Mouse (Mus musculus) gastrocnemius, adult 18-20 months (tissue): ENCODE data around the gene Heyl. TPM values are rescaled to one million over a fixed set of nuclear protein-coding genes. Genes with fewer than 3 reads are reported as not detected.

Source experiments
- DNase-seq: peaks from one replicate; pipeline ENCODE4 v3.0.0; 2021; ENCODE audit warnings: low spot score
- total RNA-seq, 2 experiments: library from RNA; stranded (reverse); gene quantifications; 2 replicates each; pipeline ENCODE4 v1.2.3; 2021

The Heyl gene
- total RNA-seq, 2 experiments from 2014 or later, result 2.8 to 5.2 TPM

GRCm38 (mm10) chr4:123229166-123229565 lies 4.2 kb upstream of the Heyl start:
- peak; percentile 33 for DNase-seq

DNA sequence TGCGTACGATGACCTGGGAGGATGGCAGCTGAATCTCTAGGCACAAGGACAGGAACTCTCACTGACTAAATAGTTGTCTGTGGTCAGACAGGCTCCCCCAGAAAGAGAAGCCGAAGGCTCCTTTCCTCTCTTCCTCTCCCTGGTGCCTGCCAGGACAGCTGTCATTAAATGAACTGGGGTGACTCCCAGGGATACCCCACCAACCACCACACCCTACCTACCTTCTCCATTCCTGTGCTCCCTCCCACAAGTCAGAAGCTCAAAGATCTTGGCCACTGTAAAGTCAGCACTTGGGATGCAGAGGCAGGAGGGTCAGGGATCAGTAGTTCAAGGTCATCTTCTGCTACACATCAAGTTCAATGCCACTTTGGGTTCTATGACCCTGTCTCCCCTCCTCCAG lies 515 bp upstream of the Heyl start:
- no peak for DNase-seq

- DNase-seq, result no peak
Measured at GRCm38 (mm10) chr4:123235835-123236430, 2.6 kb downstream of the Heyl start.

GRCm38 (mm10) chr4:123236431-123237031 lies 3.2 kb downstream of the Heyl start:
- DNase-seq, result no peak

- DNase-seq, result peak; percentile 62
Measured at GRCm38 (mm10) chr4:123237386-123238266, 4.3 kb downstream of the Heyl start.

DNA sequence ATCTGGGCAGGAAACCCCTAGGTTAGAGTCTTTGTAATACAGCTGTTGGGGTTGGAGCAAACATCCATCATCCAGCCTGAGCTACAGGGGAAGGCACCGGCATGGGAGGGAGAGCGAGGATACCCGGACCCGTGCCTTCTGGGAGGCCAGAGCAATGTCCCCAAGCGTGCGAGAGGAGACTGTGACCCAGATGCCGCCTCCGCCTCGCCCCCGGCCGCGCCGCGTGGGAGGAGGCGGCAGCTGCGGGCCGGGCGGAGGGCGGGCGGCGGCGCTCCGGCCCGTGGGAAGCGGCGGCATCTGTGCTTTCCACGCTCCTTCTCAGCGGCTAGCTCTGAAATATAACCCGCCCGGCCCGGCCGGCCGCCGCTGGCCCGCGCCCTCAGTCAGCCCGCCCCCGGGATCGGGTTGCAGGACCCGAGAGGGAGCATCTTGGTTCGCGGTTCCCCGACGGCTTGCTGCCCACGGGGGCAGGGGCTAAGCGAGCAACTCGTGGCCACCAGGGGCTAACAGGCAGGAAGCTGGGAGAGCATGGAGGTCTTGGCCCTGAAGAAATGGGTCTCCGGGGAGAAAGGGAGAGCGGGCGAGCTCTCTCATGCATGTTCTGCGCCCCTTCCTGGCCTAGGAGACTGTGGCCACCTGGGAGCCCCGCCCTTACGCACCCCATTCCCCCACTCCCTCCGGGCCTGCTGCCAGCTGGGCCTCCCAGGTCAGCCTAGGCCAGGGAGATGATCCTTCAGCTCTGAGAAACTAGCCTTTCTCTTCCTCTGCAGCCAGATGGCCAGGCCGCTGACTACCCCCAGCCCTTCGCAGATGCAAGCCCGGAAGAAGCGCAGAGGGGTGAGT lies 6.2 kb downstream of the Heyl start:
- peak; percentile 83 for DNase-seq

DNA sequence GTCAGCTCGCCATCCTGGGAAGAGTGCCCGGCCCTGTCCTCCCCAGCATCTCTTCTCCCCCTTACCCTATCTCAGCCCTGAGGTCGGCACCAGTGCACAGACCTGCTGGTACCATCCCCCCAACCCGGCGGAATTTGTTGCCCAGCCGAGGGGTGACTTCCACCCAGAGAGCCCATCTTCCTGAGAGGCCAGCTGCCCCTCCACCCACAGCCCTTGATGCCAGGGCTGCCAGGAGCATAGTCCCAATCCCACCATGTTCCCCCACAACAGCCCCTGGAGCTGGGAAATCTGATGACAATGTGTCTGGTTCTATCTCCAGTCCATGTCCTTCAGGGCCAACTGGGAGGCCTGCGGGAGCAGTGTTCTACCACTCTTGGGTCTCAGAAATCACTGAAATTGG lies 12.9 kb downstream of the Heyl start:
- DNase-seq, result no peak

- DNase-seq, result no peak
Measured at GRCm38 (mm10) chr4:123246651-123247050, 13.3 kb downstream of the Heyl start.

- peak; percentile 61 for DNase-seq
Measured at GRCm38 (mm10) chr4:123247147-123247880, 14.0 kb downstream of the Heyl start.

DNA sequence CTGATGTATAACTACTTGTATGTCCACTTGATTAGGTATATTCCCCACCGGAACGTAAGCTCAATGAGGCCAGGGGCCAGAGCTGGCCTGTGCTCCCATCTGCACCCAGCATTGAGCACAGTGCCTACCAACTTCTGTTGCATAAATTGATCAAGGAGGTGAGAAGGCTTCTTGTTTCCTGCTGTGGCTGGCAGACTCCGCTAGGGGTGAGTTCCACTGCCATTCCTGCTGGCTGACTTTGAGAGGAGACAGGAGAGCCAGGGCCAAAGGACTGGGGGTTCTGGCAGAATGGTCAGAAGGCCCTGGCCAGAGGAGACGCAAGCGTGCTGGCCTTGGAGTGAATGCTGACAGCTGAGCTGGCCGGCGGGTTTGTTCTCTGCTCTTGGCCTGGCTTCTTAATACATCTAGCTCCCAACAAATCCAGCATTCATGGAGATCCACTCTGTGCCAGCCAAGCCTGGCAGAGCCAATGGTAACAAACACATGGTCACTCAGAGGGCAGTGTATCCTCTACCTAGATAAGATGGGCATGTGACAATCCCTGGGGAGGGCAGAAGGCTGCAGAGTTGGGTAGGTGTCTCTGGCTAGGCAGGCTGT lies 15.7 kb downstream of the Heyl start:
- peak; percentile 92 for DNase-seq

- DNase-seq, result no peak
Measured at GRCm38 (mm10) chr4:123252214-123252613, 18.9 kb downstream of the Heyl start.

DNA sequence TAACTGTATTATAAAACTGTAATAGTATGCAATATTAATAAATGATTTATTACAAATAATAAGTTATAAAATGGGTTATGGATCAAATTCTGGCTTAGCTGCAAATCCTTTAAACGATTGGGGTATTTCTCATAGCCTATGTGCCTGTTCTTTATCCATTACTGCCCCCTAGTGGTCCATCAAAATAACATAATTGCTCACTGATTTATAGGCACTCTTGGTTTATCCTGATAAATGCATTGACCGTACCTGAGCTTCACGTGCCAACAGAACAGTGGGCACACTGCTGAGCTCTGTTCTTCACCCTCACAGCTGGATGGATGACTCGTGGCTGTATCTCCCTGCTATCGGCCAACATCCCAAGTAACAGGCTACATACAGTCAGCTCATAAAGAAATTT lies 21.3 kb downstream of the Heyl start:
- peak; percentile 64 for DNase-seq

- DNase-seq, result no peak
Measured at GRCm38 (mm10) chr4:123260071-123260746, 26.9 kb downstream of the Heyl start.

DNA sequence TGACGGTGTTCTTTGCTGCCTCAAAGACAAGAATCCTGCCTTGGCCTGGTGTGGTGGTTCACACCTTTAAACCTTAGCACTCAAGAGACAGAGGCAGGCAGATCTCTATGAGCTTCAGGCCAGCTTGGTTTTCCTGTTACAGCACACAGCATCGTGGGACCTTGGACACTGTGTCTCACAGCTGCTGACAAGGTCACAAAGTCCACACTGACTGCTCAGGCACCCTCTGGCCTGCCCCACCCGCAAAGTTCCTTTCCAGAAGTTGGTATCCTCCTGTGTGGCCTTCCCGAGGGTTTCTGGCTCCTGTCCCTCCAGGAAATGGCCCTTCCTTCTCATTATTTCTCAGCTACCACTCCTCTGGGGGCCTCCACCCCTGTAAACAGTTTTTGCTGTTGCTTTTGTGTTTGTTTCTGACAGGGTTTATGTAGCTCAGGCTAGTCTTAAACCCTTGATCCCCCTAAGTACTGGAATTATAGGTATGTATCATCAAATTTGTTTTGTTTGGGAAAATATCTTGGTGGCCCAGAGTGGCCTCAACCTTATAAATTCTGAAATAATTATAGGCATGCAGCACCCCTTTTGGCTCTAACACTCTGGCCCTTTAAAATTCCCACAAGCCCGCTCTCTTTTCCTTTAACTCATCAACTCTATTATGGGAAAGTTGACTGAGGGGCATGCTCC lies 28.5 kb downstream of the Heyl start, which contains the start of gene Pabpc4:
Pabpc4 (plus strand) TSS at position 631 of the 681 bp plus-strand sequence.
- DNase-seq, result no peak

GRCm38 (mm10) chr4:123271063-123271462 lies 37.7 kb downstream of the Heyl start:
- DNase-seq, result no peak

GRCm38 (mm10) chr4:123280117-123280516 lies 46.8 kb downstream of the Heyl start:
- no peak for DNase-seq

DNA sequence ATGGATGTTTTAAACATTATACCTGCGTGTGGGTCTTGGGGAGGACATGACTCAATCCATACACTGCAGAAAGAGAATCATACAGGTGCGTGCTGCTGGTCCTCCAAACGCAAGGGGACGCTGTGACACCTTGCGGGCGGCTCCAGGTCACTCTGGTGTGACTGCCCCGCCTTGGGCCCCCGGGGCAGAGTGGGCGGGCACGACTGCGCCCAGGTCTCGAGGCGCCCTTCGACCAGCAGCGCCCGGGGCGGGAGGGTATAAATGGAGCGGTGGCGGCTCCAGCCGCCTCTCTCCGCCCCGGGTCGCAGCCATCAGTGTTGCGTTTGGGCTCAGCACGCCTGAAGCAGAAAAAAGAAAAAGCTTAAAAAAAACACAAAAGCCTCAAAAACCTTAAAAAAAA lies 49.1 kb downstream of the Heyl start:
- peak; percentile 90 for DNase-seq

GRCm38 (mm10) chr4:123282915-123283674 lies 49.7 kb downstream of the Heyl start:
- peak; percentile 60 for DNase-seq
